Mouse (Mus musculus) urinary bladder, postnatal 10 days (tissue): ENCODE data around the gene Hepacam.

Source experiments
- DNase-seq: peaks from one replicate; pipeline ENCODE4 v3.0.0; 2022; ENCODE audit warnings: low spot score

The Hepacam gene

DNA sequence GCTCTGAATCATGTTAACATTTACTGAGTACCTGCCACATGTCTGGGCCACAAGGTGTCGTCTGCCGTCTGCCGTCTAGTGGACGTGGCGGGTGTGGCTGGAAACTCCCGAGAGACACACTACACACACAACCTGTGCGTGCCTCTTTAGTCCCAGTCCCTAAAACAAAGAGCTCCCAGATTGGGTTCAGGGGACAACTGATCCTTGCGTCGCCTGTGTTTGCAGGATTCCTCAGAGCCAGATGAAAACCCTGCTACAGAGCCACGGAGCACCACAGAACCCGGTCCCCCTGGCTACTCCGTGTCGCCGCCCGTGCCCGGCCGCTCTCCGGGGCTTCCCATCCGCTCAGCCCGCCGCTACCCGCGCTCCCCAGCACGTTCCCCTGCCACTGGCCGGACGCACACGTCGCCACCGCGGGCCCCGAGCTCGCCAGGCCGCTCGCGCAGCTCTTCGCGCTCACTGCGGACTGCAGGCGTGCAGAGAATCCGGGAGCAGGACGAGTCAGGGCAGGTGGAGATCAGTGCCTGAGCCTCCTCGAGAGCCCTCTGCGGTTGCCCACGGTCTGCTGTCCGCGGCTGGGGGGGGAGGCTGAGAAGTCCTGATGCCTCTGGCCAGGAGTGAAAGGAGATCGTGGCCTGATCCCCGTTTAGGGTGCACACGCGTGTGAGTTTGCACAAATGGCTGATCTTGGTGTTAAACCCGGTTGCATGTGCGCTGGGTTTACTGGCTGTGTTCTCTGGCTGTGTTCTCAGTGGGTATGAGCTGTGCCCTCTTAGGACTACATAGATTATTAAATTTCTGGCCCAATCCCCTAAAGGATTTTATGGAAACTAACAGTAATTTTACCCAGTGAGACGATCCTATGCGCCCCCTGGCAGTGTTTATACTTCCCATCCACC, 17.4 kb downstream of the Hepacam start:
- no peak for DNase-seq

- DNase-seq = no peak
These were observed 23.7 kb downstream of the Hepacam start for GRCm38 (mm10) chr9:37390891-37391290.

- no peak for DNase-seq
These were observed 24.9 kb downstream of the Hepacam start for GRCm38 (mm10) chr9:37392071-37392470.

GRCm38 (mm10) chr9:37393482-37394131, 26.5 kb downstream of the Hepacam start:
- no peak for DNase-seq

DNA sequence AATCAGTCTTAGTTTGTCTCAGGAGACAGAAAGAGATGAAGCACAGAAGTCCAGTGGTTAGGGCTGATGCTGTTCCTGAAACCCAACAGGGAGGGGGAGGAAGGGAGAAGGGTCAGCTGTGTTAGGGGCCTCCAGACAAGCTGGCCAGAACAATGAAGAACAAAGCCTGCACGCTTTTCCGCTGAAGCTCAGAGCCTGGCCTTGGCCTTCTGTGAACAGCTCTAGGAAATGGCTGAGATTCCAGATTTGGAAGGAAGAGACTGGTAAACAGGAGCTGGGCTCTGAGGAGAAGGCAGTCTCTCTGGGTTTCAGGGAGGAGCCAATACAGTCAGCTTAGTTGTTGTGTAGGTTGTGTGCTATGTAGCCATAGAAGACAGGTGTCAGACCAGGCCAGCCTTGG, 33.4 kb downstream of the Hepacam start:
- no peak for DNase-seq

DNA sequence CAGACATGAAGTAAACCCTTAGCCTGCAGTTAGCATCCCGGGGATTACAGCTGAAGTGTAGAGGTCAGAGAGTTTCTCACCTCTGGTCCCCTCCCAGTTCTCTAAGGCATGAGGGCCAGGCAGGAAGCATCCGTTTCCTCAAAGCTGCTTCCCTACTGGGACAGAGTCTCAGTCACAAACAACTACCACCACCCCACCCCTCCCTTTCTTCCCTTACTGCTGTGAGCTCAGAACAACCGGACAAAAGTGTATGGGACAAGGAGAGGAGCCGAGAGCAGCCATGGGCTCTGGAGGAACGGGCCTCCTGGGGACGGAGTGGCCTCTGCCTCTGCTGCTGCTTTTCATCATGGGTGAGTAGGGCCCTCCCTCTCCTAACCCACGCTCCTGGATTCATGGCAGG, 34.7 kb downstream of the Hepacam start, which contains the start of gene Robo4:
Gene Robo4 (plus strand): TSS at position 96 of the 400 bp plus-strand sequence.
- no peak for DNase-seq

GRCm38 (mm10) chr9:37402501-37402900, 35.4 kb downstream of the Hepacam start:
- DNase-seq = no peak

- DNase-seq = no peak
These were observed 35.9 kb downstream of the Hepacam start for GRCm38 (mm10) chr9:37403011-37403410.

DNA sequence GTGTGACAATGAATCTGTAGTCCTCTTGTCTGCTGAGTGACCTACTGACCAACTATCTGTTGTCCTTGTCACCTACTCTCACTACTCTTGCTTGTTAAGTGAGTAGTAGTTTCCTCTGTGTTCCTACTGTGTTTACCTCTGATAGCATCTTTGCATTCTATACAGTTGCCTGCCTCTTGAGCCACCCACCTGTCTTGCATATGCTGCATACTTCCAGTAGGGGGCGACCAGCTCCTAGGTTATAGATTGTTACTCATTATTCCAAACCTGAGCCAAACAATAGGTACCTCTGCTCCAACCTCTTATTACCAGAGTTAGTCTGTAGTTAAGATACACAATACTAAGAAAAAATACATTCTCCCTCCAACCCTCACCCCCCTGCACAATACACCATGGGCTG, 39.2 kb downstream of the Hepacam start:
- no peak for DNase-seq

DNA sequence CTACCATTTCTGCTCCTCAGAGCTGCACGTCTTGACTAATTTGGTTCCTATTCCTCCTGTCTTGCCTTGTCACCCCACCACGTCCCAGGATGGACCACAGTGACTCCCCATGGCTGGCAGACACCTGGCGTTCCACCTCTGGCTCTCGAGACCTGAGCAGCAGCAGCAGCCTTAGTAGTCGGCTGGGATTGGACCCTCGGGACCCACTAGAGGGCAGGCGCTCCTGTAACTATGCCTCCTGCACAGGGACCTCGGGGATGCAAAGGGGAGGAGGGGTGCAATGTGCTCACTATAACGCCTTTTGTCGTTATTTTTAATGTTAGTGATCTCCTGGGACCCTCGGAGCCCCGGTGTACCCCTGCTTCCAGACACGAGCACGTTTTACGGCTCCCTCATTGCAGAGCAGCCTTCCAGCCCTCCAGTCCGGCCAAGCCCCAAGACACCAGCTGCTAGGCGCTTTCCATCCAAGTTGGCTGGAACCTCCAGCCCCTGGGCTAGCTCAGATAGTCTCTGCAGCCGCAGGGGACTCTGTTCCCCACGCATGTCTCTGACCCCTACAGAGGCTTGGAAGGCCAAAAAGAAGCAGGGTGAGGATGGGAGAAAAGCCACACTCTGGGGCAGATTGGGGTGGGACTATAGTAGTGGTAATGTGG, 40.8 kb downstream of the Hepacam start:
- no peak for DNase-seq

DNA sequence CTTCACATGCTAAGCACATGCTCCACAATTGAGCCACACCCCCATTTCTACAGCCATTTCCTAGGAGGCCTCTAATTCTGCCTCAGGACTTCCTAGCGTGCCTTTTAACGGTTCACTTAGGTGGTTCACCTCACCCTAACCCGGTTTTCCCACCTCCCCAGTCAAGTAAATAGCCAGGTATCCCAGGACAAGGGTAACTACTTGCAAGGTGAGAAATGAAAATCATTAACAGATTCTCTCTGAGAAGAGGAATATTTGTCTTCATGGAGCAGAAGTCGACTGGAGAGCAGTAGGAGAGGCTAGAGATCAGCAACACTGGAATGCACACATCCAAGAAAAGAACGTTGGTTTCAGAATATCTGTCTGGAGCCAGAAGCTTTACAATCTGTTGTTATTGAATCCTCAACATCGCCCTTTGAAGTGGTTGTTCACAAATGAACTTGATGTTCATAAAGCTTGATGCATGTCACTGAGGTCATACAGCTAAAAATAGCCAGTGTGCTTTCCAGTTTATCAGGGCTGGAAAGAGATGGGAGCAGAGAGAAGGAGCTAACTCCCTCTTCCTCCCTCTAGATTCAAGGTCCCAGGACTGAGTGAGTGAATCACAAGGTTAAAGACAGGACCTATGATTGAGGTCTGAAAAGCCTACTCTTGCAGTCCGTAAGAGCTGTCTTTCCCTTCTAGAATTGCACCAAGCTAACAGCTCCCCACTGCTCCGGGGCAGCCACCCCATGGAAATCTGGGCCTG, 42.7 kb downstream of the Hepacam start:
- DNase-seq = no peak

GRCm38 (mm10) chr9:37412989-37413388, 45.8 kb downstream of the Hepacam start:
- no peak for DNase-seq

- DNase-seq = no peak
These were observed 47.5 kb downstream of the Hepacam start for GRCm38 (mm10) chr9:37414666-37415065.

DNA sequence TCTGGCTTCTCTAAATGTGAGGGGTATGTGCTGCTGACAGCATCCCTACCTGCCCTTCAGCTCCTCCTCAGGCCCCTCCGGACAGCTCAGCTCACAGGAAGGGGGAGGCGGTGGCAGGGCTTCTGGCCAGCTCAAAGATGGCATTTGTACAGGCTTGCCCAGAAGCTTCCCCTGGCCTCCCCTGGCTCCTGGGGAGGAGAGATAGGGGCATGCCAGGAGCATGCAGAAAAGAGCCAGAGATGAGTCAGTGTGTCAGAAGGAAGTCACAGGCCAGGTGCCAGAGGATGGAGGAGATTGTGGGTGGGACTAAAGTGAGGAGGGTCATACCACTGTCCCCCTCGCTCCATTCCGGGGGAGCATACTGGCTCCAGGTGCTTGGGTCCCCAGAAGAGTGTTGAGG, 51.6 kb downstream of the Hepacam start:
- no peak for DNase-seq

GRCm38 (mm10) chr9:37420676-37421075, 53.5 kb downstream of the Hepacam start:
- no peak for DNase-seq

DNA sequence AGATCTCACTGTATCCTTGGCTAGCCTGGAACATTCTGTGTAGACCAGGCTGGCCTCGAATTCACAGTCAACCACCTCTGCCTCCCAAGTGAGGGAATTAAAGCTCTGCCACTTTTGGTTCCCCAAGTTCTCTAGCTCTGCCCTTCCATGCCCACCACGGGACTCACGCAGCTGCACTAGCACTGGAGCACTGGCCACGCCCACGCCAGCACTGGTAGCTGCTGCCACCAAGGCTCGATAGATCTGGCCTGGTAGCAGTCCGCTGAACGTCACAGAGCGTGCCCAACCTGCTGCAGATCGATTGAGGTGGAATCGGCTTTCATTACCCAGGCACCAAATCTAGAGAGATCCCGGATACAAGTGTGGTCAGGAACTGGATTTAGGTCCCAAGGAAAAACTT, 54.1 kb downstream of the Hepacam start:
- no peak for DNase-seq

GRCm38 (mm10) chr9:37429326-37429725, 62.2 kb downstream of the Hepacam start:
- DNase-seq = no peak

GRCm38 (mm10) chr9:37430582-37430981, 63.4 kb downstream of the Hepacam start:
- DNase-seq = no peak

DNA sequence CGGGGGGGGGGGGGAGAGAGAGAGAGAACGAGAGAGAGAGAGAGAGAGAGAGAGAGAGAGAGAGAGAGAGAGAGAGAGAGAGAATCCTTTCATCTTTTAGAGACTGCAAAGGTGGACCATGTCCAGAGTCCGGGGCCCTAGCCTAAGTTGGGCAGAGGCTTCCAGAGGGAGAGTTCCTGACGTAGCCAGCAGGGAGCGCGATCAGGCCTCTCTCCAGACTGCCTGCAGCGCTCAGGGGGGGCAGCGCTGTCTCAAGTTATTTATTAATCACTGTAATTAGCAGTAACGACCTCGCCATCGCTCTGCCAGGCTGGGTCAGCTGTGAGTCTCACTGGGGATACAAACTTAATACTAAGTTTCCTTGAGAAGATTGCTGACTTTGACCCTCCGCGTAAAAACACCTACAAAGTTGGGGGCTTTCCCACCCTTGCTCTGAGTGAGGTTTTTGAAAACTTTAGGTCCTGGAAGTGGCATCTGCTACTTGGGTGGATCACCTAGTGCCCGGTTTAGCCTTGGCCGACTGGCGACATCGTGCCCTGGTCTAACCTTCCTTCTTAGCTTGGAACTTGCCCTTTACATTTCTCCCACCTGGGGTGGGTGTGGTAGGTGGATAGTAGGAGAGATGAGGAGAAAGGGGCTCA, 65.0 kb downstream of the Hepacam start:
- no peak for DNase-seq

- DNase-seq = no peak
These were observed 65.7 kb downstream of the Hepacam start, which contains the start of gene Robo3 for GRCm38 (mm10) chr9:37432720-37433421. Gene Robo3, minus strand, starts transcription at chr9:37433246.
